Mouse (Mus musculus) hindbrain, embryonic 11.5 days (tissue): Measurements from ENCODE around the gene Rrh. TPM values are rescaled to one million over a fixed set of nuclear protein-coding genes. Genes with fewer than 3 reads are reported as not detected.

Experiments
- ATAC-seq: fragments of 200-750 bp; cut with Nextera tagmentation; 2 replicates; pipeline ENCODE4 v1.8.0; 2017; ENCODE audit warnings: mild to moderate bottlenecking, moderate TSS enrichment, moderate library complexity; ENCODE audit not compliant: low FRiP score
- DNase-seq: peaks from one replicate; pipeline ENCODE4 v3.0.0-alpha.2; 2015; ENCODE audit warnings: low spot score
- H3K27ac ChIP-seq: fragments of 300-500 bp; sonication (generic); 2 replicates; pipeline ENCODE4 v1.5.1; 2014; ENCODE audit warnings: mild to moderate bottlenecking, low read depth, low read length
- H3K27me3 ChIP-seq: fragments of 300-500 bp; sonication (generic); 2 replicates; pipeline ENCODE4 v1.6.1; 2014; ENCODE audit warnings: mild to moderate bottlenecking, low read length, moderate library complexity, mixed read lengths; ENCODE audit not compliant: control insufficient read depth, insufficient read depth
- H3K36me3 ChIP-seq: fragments of 300-500 bp; sonication (generic); 2 replicates; pipeline ENCODE4 v1.6.1; 2014; ENCODE audit warnings: mild to moderate bottlenecking, low read length, moderate library complexity, mixed read lengths; ENCODE audit not compliant: control insufficient read depth, insufficient read depth
- H3K4me1 ChIP-seq: fragments of 300-500 bp; sonication (generic); replicated peaks from 2 replicates; pipeline ENCODE4 v1.6.1; 2014; ENCODE audit warnings: low read length, mixed read lengths; ENCODE audit not compliant: control insufficient read depth, insufficient read depth
- H3K4me2 ChIP-seq: fragments of 300-500 bp; sonication (generic); replicated peaks from 2 replicates; pipeline ENCODE4 v1.6.1; 2014; ENCODE audit warnings: mild to moderate bottlenecking, low read depth, low read length
- H3K4me3 ChIP-seq: fragments of 300-500 bp; sonication (generic); 2 replicates; pipeline ENCODE4 v1.5.1; 2014; ENCODE audit warnings: low read depth, low read length
- H3K9ac ChIP-seq: fragments of 300-500 bp; sonication (generic); 2 replicates; pipeline ENCODE4 v1.6.1; 2014; ENCODE audit warnings: low read depth, low read length
- H3K9me3 ChIP-seq: fragments of 300-500 bp; sonication (generic); 2 replicates; pipeline ENCODE4 v1.6.1; 2016; ENCODE audit warnings: low read length; ENCODE audit not compliant: control insufficient read depth
- WGBS: fragments of 180-500 bp; shearing (Covaris S2); extraction: QIAGEN DNeasy Blood & Tissue Kit; methylation state at CpG from one replicate; pipeline ENCODE4 v1.1.7; 2014; 5-methylcytosine and 5-hydroxymethylcytosine counted together
- polyA plus RNA-seq: library from polyadenylated mRNA; unstranded; fragments of >200 nt; fragmentation: Nextera tagmentation; extraction: Ambion mirVana; gene quantifications from 2 replicates; pipeline ENCODE4 v1.2.1, GENCODE M21; 2014

Rrh gene
- polyA plus RNA-seq, result 0.20 TPM in 1 of 2 replicates, not detected in the other

- no peak within 1 kb of the TSS for H3K4me2 ChIP-seq
- no peak within 1 kb of the TSS for H3K27ac ChIP-seq
- no peak within 1 kb of the TSS for H3K9ac ChIP-seq
- ATAC-seq, result no peak
- DNase-seq, result no peak
- H3K4me1 ChIP-seq, result no peaks in the 10 kb centered on the region
- no peaks in the 10 kb centered on the region for H3K27me3 ChIP-seq
- whole genome bisulfite sequencing, result 72% methylated on average over 11 of the region's 11 CpGs
- 0 out of 2 replicates have a peak, but pooled peaks cover 2% of the 10 kb centered on the region for H3K36me3 ChIP-seq
- no peak within 1 kb of the TSS for H3K4me3 ChIP-seq
- no peaks in the 10 kb centered on the region for H3K9me3 ChIP-seq
Observed at GRCm38 (mm10) chr3:129822206-129822775, at the start of gene Rrh. TSS of gene Rrh (minus strand) at chr3:129822587.

- Histone ChIP-seq H3K9me3 (no peaks in the 10 kb centered on the region), H3K4me3 (no peak overlapping the region), H3K9ac (no peak overlapping the region), H3K4me1 (no peaks in the 10 kb centered on the region), H3K27ac (no peak overlapping the region), H3K36me3 (no peaks in the 10 kb centered on the region), H3K4me2 (no peak overlapping the region), H3K27me3 (no peaks in the 10 kb centered on the region)
- no peak for ATAC-seq
- DNase-seq, result peak; percentile 52
- WGBS, result 59% methylated on average over 14 of the region's 14 CpGs
Observed at GRCm38 (mm10) chr3:129863698-129864097, 41.3 kb upstream of the Rrh start.

GRCm38 (mm10) chr3:129862592-129862991 is 40.2 kb upstream of the Rrh start:
- no peak for DNase-seq
- no peak for ATAC-seq
- 65% methylated on average over 2 of the region's 2 CpGs for WGBS
- Histone ChIP-seq H3K27ac (no peak overlapping the region), H3K4me1 (no peaks in the 10 kb centered on the region), H3K9me3 (no peaks in the 10 kb centered on the region), H3K4me3 (no peak overlapping the region), H3K4me2 (no peak overlapping the region), H3K9ac (no peak overlapping the region), H3K36me3 (no peaks in the 10 kb centered on the region), H3K27me3 (no peaks in the 10 kb centered on the region)

GRCm38 (mm10) chr3:129846846-129847245 is 24.5 kb upstream of the Rrh start:
- DNase-seq (no peak), ATAC-seq (no peak)
- H3K27ac ChIP-seq, result no peak overlapping the region
- H3K9me3 ChIP-seq, result no peaks in the 10 kb centered on the region
- H3K4me1 ChIP-seq, result no peaks in the 10 kb centered on the region
- H3K4me3 ChIP-seq, result no peak overlapping the region
- no peaks in the 10 kb centered on the region for H3K27me3 ChIP-seq
- no peaks in the 10 kb centered on the region for H3K36me3 ChIP-seq
- H3K9ac ChIP-seq, result no peak overlapping the region
- H3K4me2 ChIP-seq, result no peak overlapping the region
- 89% methylated on average over 7 of the region's 7 CpGs for WGBS

GRCm38 (mm10) chr3:129845868-129846267 is 23.5 kb upstream of the Rrh start:
- 88% methylated on average over 2 of the region's 2 CpGs for WGBS
- H3K4me1 ChIP-seq, result no peaks in the 10 kb centered on the region
- ATAC-seq, result no peak

GRCm38 (mm10) chr3:129838017-129838416 is 15.6 kb upstream of the Rrh start:
- Histone ChIP-seq H3K9me3 (no peaks in the 10 kb centered on the region), H3K36me3 (no peaks in the 10 kb centered on the region), H3K27me3 (no peaks in the 10 kb centered on the region), H3K4me2 (no peak overlapping the region), H3K4me1 (no peaks in the 10 kb centered on the region), H3K27ac (no peak overlapping the region), H3K4me3 (no peak overlapping the region), H3K9ac (no peak overlapping the region)
- no peak for ATAC-seq
- no peak for DNase-seq
- 58% methylated on average over 7 of the region's 7 CpGs for WGBS

More at GRCm38 (mm10) chr3:129845868-129846267, 23.5 kb upstream of the Rrh start:
- Histone ChIP-seq H3K36me3 (no peaks in the 10 kb centered on the region), H3K4me3 (no peak overlapping the region), H3K4me2 (no peak overlapping the region), H3K27me3 (no peaks in the 10 kb centered on the region), H3K9me3 (no peaks in the 10 kb centered on the region), H3K9ac (no peak overlapping the region), H3K27ac (no peak overlapping the region)
- no peak for DNase-seq

GRCm38 (mm10) chr3:129836965-129837364 is 14.6 kb upstream of the Rrh start:
- no peak for ATAC-seq
- 88% methylated on average over 6 of the region's 6 CpGs for WGBS

GRCm38 (mm10) chr3:129836051-129836697 is 13.8 kb upstream of the Rrh start:
- no peak overlapping the region for H3K4me3 ChIP-seq
- no peak overlapping the region for H3K27ac ChIP-seq
- H3K4me1 ChIP-seq, result no peaks in the 10 kb centered on the region
- no peaks in the 10 kb centered on the region for H3K9me3 ChIP-seq
- H3K4me2 ChIP-seq, result no peak overlapping the region
- no peak overlapping the region for H3K9ac ChIP-seq
- H3K36me3 ChIP-seq, result no peaks in the 10 kb centered on the region
- DNase-seq, result peak; percentile 30
- 24% methylated on average over 11 of the region's 11 CpGs for WGBS
- 0 out of 2 replicates have a peak, but pooled peaks have one; percentile 11 for ATAC-seq
- no peaks in the 10 kb centered on the region for H3K27me3 ChIP-seq

More at GRCm38 (mm10) chr3:129836965-129837364, 14.6 kb upstream of the Rrh start:
- Histone ChIP-seq H3K9me3 (no peaks in the 10 kb centered on the region), H3K4me2 (no peak overlapping the region), H3K36me3 (no peaks in the 10 kb centered on the region), H3K9ac (no peak overlapping the region), H3K4me3 (no peak overlapping the region), H3K4me1 (no peaks in the 10 kb centered on the region), H3K27ac (no peak overlapping the region), H3K27me3 (no peaks in the 10 kb centered on the region)
- no peak for DNase-seq

GRCm38 (mm10) chr3:129835388-129835934 is 13.1 kb upstream of the Rrh start, which contains the start of gene Cfi:
TSS of gene Cfi (plus strand) at chr3:129835884.
- Histone ChIP-seq H3K27me3 (no peaks in the 10 kb centered on the region), H3K36me3 (no peaks in the 10 kb centered on the region), H3K9ac (no peak within 1 kb of the TSS), H3K4me1 (no peaks in the 10 kb centered on the region), H3K9me3 (no peaks in the 10 kb centered on the region), H3K27ac (no peak within 1 kb of the TSS), H3K4me3 (no peak within 1 kb of the TSS), H3K4me2 (no peak within 1 kb of the TSS)
- WGBS, result 67% methylated on average over 6 of the region's 6 CpGs
- ATAC-seq (no peak), DNase-seq (no peak)
